Mouse (Mus musculus) gastrocnemius, adult 18-20 months (tissue): ENCODE measurements at regions not wholly inside any gene's neighbourhood (a gene's known extent, or its start where the extent isn't known, plus 50 kb on each side); places are given as distances from the start of the nearest gene placed in this dataset.

ENCODE experiments used
- DNase-seq: peaks from one replicate; pipeline ENCODE4 v3.0.0; 2021; ENCODE audit warnings: low spot score

- DNase-seq: no peak
These were observed 1001.2 kb downstream of the Ttll7 start for GRCm38 (mm10) chr3:147853346-147853745.

GRCm38 (mm10) chr3:147852830-147853229 lies 1000.7 kb downstream of the Ttll7 start:
- DNase-seq: no peak

- no peak for DNase-seq
These were observed 989.2 kb downstream of the Ttll7 start for GRCm38 (mm10) chr3:147841357-147841756.

- no peak for DNase-seq
These were observed 986.6 kb downstream of the Ttll7 start for GRCm38 (mm10) chr3:147838816-147839215.

GRCm38 (mm10) chr3:147835716-147836115 lies 983.5 kb downstream of the Ttll7 start:
- DNase-seq: no peak

GRCm38 (mm10) chr3:147825337-147825736 lies 973.2 kb downstream of the Ttll7 start:
- DNase-seq: no peak

- DNase-seq: no peak
These were observed 972.3 kb downstream of the Ttll7 start for GRCm38 (mm10) chr3:147824451-147824850.

- no peak for DNase-seq
These were observed 962.0 kb downstream of the Ttll7 start for GRCm38 (mm10) chr3:147814080-147814650.

GRCm38 (mm10) chr3:147802546-147802945 lies 950.4 kb downstream of the Ttll7 start:
- DNase-seq: no peak

GRCm38 (mm10) chr3:147796524-147796923 lies 944.4 kb downstream of the Ttll7 start:
- DNase-seq: no peak

GRCm38 (mm10) chr3:147795116-147795515 lies 942.9 kb downstream of the Ttll7 start:
- DNase-seq: no peak

GRCm38 (mm10) chr3:147786555-147786954 lies 934.4 kb downstream of the Ttll7 start:
- no peak for DNase-seq

GRCm38 (mm10) chr3:147750842-147751191 lies 898.6 kb downstream of the Ttll7 start:
- DNase-seq: no peak

- DNase-seq: peak; percentile 3
These were observed 898.0 kb downstream of the Ttll7 start for GRCm38 (mm10) chr3:147749939-147750841.

- DNase-seq: no peak
These were observed 897.3 kb downstream of the Ttll7 start for GRCm38 (mm10) chr3:147749442-147749841.

GRCm38 (mm10) chr3:147736673-147737439 lies 884.7 kb downstream of the Ttll7 start:
- DNase-seq: no peak

GRCm38 (mm10) chr3:147716391-147716790 lies 864.2 kb downstream of the Ttll7 start:
- no peak for DNase-seq

GRCm38 (mm10) chr3:147707401-147707801 lies 855.2 kb downstream of the Ttll7 start:
- DNase-seq: no peak

- DNase-seq: no peak
These were observed 831.6 kb downstream of the Ttll7 start for GRCm38 (mm10) chr3:147683730-147684129.

GRCm38 (mm10) chr3:147680299-147680698 lies 828.1 kb downstream of the Ttll7 start:
- DNase-seq: no peak

GRCm38 (mm10) chr3:147662572-147662971 lies 810.4 kb downstream of the Ttll7 start:
- DNase-seq: no peak

- DNase-seq: no peak
These were observed 800.7 kb downstream of the Ttll7 start for GRCm38 (mm10) chr3:147652849-147653248.
